Mouse (Mus musculus): ENCODE measurements around the gene Zdhhc18. TPM values are rescaled to one million over a fixed set of nuclear protein-coding genes. Genes with fewer than 3 reads are reported as not detected.

Gene Zdhhc18
- polyA plus RNA-seq, 1 experiment from 2014 or later, result 3.5 TPM

DNA sequence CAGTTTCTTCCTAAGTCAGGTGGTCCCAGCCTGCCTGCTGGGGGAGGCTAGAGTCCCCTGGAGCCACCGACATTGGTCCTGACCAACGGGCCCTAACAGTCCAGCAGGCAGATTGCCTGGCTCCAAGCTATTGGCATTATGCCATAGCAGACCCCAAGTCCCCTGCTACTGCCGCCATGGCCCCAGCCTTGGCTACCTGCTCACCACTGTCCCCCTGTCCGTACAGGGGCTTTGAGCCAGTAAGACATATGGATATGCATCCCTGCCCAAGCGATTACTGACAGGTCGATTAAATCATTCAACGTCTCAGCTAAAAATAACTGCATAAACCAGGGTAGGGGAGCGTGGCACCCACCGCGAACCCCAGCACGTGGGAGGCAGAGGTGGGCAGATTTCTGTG lies 32.0 kb downstream of the Zdhhc18 start:
- no peak overlapping the region for H3K4me3 ChIP-seq (ENCODE audit: low read depth, low read length)
- H3K4me2 ChIP-seq, result no peak overlapping the region
- WGBS, result 93% methylated on average over 11 of the region's 11 CpGs
- no peak overlapping the region for H3K27ac ChIP-seq (ENCODE audit: low read depth, low read length)
- H3K9me3 ChIP-seq (ENCODE audit: control insufficient read depth, low read length), result no peaks in the 10 kb centered on the region
- DNase-seq (ENCODE audit: low spot score, missing footprints) (peak; percentile 77), ATAC-seq (ENCODE audit: low FRiP score) (no peak)
- H3K27me3 ChIP-seq (ENCODE audit: control insufficient read depth, insufficient read depth, low read length), result no peaks in the 10 kb centered on the region
- H3K9ac ChIP-seq (ENCODE audit: low read length), result no peak overlapping the region
- H3K4me1 ChIP-seq (ENCODE audit: control insufficient read depth, insufficient read depth, low read length), result no peaks in the 10 kb centered on the region
- H3K36me3 ChIP-seq (ENCODE audit: control insufficient read depth, insufficient read depth, low read length), result 0 out of 2 replicates have a peak, but pooled peaks cover 2% of the 10 kb centered on the region

DNA sequence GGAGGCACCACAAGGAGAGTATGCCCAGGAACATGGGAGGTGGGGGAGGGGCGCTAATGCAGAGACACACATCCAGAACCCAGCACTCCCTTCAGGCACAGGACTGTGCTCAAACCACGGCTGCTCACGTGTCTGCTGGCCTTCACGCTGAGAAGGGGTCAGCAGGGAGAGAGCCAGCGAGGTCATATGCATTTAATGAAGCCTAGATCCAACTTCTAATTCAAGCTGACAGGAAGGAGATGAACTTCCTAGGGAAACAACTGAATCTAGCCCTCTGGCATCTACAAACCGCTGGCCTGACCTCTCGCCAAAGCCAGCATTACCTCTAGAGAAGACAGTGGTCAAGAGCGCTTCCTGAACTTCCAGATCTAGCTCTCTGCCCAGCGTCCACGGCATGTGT lies 34.5 kb downstream of the Zdhhc18 start:
- Histone ChIP-seq H3K36me3 (ENCODE audit: control insufficient read depth, insufficient read depth, low read length) (peaks cover 11% of the 10 kb centered on the region), H3K4me3 (ENCODE audit: low read depth, low read length) (no peak overlapping the region), H3K4me1 (ENCODE audit: control insufficient read depth, insufficient read depth, low read length) (no peaks in the 10 kb centered on the region), H3K27ac (ENCODE audit: low read depth, low read length) (no peak overlapping the region), H3K4me2 (no peak overlapping the region), H3K9me3 (ENCODE audit: control insufficient read depth, low read length) (no peaks in the 10 kb centered on the region; the same call in 1 of the 2 replicates), H3K27me3 (ENCODE audit: control insufficient read depth, insufficient read depth, low read length) (no peaks in the 10 kb centered on the region), H3K9ac (ENCODE audit: low read length) (no peak overlapping the region)
- ATAC-seq (ENCODE audit: low FRiP score) (no peak), DNase-seq (ENCODE audit: low spot score, missing footprints) (no peak)
- 81% methylated on average over 10 of the region's 10 CpGs for WGBS

DNA sequence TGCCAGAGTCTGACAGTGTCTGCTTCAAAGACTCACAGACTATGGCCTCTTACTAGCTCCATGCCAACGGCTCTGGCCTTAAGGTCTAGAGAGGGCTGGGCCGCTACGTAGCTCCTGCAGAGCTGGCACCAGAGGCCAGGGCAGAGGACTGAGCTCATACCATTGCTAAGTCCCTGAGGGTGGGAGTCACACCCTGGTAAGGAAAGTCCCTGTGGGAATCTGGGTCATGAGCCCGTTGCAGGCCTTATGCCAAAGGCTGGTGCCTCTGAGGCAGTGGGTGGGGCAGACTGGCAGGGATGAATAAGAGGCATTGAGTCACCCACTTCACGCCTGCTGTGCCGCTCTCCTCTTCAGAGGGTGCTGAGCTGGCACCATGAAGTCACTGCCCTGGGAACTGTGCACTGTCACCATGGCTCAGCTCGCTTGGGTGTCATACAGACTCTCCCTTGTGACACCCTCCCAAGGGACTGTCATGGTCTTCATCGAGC lies 35.6 kb downstream of the Zdhhc18 start:
- WGBS, result 89% methylated on average over 8 of the region's 8 CpGs
- H3K9me3 ChIP-seq (ENCODE audit: control insufficient read depth, low read length), result no peaks in the 10 kb centered on the region; the same call in 1 of the 2 replicates
- no peak overlapping the region for H3K9ac ChIP-seq (ENCODE audit: low read length)
- no peak overlapping the region for H3K4me3 ChIP-seq (ENCODE audit: low read depth, low read length)
- ATAC-seq (ENCODE audit: low FRiP score), result no peak
- H3K27ac ChIP-seq (ENCODE audit: low read depth, low read length), result no peak overlapping the region
- peaks cover 11% of the 10 kb centered on the region for H3K36me3 ChIP-seq (ENCODE audit: control insufficient read depth, insufficient read depth, low read length)
- no peaks in the 10 kb centered on the region for H3K27me3 ChIP-seq (ENCODE audit: control insufficient read depth, insufficient read depth, low read length)
- H3K4me1 ChIP-seq (ENCODE audit: control insufficient read depth, insufficient read depth, low read length), result no peaks in the 10 kb centered on the region
- H3K4me2 ChIP-seq, result no peak overlapping the region
- no peak for DNase-seq (ENCODE audit: low spot score, missing footprints)

DNA sequence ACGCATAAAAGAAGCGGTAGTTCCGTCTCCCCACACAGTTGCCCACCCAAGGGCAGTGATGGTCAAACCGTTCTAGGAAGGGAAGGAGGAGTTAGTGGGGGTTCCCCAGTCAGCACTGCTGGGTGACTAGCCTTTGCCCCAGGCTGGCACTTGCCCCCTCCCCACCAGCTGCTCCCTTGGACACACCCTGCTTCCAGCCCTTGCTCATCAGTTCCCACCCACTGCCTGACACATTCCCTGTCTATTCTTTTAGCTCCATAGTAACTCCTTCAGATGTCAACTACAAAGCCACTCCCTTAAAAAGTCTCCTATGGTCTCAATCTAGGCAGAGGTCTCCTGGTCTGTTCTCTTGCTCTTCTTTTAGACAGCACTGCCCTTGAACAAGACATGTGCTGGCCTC lies 36.1 kb downstream of the Zdhhc18 start:
- no peak for ATAC-seq (ENCODE audit: low FRiP score)
- 90% methylated on average over 4 of the region's 4 CpGs for WGBS
- Histone ChIP-seq H3K4me3 (ENCODE audit: low read depth, low read length) (no peak overlapping the region), H3K36me3 (ENCODE audit: control insufficient read depth, insufficient read depth, low read length) (peaks cover 11% of the 10 kb centered on the region), H3K9ac (ENCODE audit: low read length) (no peak overlapping the region), H3K27me3 (ENCODE audit: control insufficient read depth, insufficient read depth, low read length) (no peaks in the 10 kb centered on the region), H3K9me3 (ENCODE audit: control insufficient read depth, low read length) (no peaks in the 10 kb centered on the region; the same call in 1 of the 2 replicates), H3K4me1 (ENCODE audit: control insufficient read depth, insufficient read depth, low read length) (no peaks in the 10 kb centered on the region), H3K27ac (ENCODE audit: low read depth, low read length) (no peak overlapping the region), H3K4me2 (no peak overlapping the region)
- DNase-seq (ENCODE audit: low spot score, missing footprints), result no peak

DNA sequence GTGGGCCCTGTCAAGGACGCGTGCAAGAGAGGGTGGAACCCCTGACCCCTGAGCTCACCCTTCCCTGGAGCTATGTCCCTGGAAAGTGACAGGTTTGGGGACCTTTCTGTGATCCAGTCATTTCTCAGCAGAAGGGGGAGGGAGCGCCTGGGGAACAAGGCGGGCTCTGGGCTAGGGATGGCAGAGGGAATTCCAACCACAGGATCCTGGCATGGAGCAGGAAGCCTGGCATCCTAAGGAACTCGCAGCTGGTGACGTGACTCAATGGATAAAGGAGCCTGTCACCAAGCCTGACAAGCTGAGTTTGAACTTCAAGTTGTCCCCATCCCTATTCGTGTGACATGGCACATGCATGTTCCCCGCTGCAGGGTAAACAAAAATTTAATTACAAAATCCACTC lies 36.9 kb downstream of the Zdhhc18 start:
- ATAC-seq (ENCODE audit: low FRiP score) (no peak), DNase-seq (ENCODE audit: low spot score, missing footprints) (no peak)
- no peak overlapping the region for H3K27ac ChIP-seq (ENCODE audit: low read depth, low read length)
- H3K4me1 ChIP-seq (ENCODE audit: control insufficient read depth, insufficient read depth, low read length), result no peaks in the 10 kb centered on the region
- no peaks in the 10 kb centered on the region for H3K27me3 ChIP-seq (ENCODE audit: control insufficient read depth, insufficient read depth, low read length)
- 93% methylated on average over 8 of the region's 8 CpGs for WGBS
- no peak overlapping the region for H3K4me2 ChIP-seq
- no peak overlapping the region for H3K4me3 ChIP-seq (ENCODE audit: low read depth, low read length)
- peaks cover 11% of the 10 kb centered on the region for H3K36me3 ChIP-seq (ENCODE audit: control insufficient read depth, insufficient read depth, low read length)
- no peak overlapping the region for H3K9ac ChIP-seq (ENCODE audit: low read length)
- H3K9me3 ChIP-seq (ENCODE audit: control insufficient read depth, low read length), result no peaks in the 10 kb centered on the region; the same call in 1 of the 2 replicates

DNA sequence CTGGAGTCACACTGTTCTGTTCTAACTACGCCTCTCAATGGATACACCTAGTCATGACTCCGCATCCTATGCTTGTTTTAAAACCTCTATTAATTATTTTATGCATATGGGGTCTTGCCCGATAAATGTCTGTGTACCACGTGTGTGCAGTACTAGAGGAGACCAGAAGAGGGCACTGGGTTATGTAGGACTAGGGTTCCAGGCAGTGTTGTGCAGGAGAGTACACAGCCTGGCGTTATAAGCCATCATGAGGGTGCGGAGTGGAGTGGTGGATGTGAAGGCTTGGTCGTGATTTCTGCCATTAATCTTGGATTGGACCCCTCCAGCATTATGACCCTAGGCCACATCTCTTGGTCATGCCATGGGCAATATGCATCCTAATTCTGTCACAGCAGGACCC lies 37.5 kb downstream of the Zdhhc18 start:
- Histone ChIP-seq H3K27ac (ENCODE audit: low read depth, low read length) (no peak overlapping the region), H3K4me3 (ENCODE audit: low read depth, low read length) (no peak overlapping the region), H3K4me1 (ENCODE audit: control insufficient read depth, insufficient read depth, low read length) (no peaks in the 10 kb centered on the region), H3K27me3 (ENCODE audit: control insufficient read depth, insufficient read depth, low read length) (no peaks in the 10 kb centered on the region), H3K36me3 (ENCODE audit: control insufficient read depth, insufficient read depth, low read length) (peaks cover 11% of the 10 kb centered on the region), H3K4me2 (no peak overlapping the region), H3K9ac (ENCODE audit: low read length) (no peak overlapping the region), H3K9me3 (ENCODE audit: control insufficient read depth, low read length) (no peaks in the 10 kb centered on the region; the same call in 1 of the 2 replicates)
- WGBS, result 97% methylated on average over 7 of the region's 7 CpGs
- no peak for ATAC-seq (ENCODE audit: low FRiP score)
- DNase-seq (ENCODE audit: low spot score, missing footprints), result no peak

DNA sequence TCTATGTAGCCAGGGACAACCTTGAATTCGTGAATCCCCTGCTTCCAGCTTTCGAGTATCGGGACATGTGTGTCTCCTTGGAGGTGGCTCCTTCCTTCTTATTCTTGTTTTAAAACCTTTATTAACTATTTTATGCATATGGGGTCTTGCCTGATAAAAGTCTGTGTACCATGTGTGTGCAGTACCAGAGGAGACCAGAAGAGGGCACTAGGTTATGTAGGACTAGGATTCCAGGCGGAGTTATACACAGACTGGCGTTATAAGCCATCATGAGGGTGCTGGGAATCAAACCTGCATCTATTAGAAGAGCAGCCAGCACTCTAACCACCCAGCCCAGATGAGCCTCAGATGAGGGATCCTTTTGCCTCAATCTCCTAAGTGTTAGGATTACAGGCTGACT lies 38.1 kb downstream of the Zdhhc18 start:
- 95% methylated on average over 5 of the region's 5 CpGs for WGBS
- DNase-seq (ENCODE audit: low spot score, missing footprints), result no peak
- H3K4me3 ChIP-seq (ENCODE audit: low read depth, low read length), result no peak overlapping the region

DNA sequence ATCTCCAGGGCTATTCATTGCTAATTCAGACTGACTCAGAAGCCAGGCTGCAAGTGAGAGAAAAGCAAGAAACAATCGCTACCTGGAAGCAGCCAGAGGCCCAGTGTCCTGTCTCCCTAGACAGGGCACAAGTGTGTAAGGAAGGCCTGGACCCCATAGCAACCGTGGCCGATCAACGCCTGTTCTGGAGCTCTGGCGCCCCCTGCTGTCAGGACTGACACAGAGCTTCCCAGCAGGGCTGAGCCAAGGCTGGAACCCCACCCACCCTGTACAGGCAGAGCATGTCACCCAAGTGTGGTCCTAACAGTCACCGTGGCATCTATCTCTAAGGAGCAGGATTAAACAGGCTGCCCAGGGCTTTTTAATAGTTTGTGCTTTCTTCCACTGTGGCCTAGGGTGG lies 40.2 kb downstream of the Zdhhc18 start:
- no peaks in the 10 kb centered on the region; the same call in 1 of the 2 replicates for H3K9me3 ChIP-seq (ENCODE audit: control insufficient read depth, low read length)
- H3K36me3 ChIP-seq (ENCODE audit: control insufficient read depth, insufficient read depth, low read length), result peaks cover 11% of the 10 kb centered on the region
- no peaks in the 10 kb centered on the region for H3K4me1 ChIP-seq (ENCODE audit: control insufficient read depth, insufficient read depth, low read length)
- WGBS, result 24% methylated on average over 6 of the region's 6 CpGs
- H3K4me3 ChIP-seq (ENCODE audit: low read depth, low read length), result no peak overlapping the region
- H3K9ac ChIP-seq (ENCODE audit: low read length), result no peak overlapping the region
- H3K4me2 ChIP-seq, result no peak overlapping the region
- peak; percentile 95 for DNase-seq (ENCODE audit: low spot score, missing footprints)
- ATAC-seq (ENCODE audit: low FRiP score), result peak; percentile 58; the same call in 1 of the 2 replicates
- H3K27ac ChIP-seq (ENCODE audit: low read depth, low read length), result no peak overlapping the region
- no peaks in the 10 kb centered on the region for H3K27me3 ChIP-seq (ENCODE audit: control insufficient read depth, insufficient read depth, low read length)

More for the DNA sequence above, 38.1 kb downstream of the Zdhhc18 start:
- Histone ChIP-seq H3K36me3 (ENCODE audit: control insufficient read depth, insufficient read depth, low read length) (peaks cover 11% of the 10 kb centered on the region), H3K4me2 (no peak overlapping the region), H3K27me3 (ENCODE audit: control insufficient read depth, insufficient read depth, low read length) (no peaks in the 10 kb centered on the region), H3K9ac (ENCODE audit: low read length) (no peak overlapping the region), H3K27ac (ENCODE audit: low read depth, low read length) (no peak overlapping the region), H3K9me3 (ENCODE audit: control insufficient read depth, low read length) (no peaks in the 10 kb centered on the region; the same call in 1 of the 2 replicates), H3K4me1 (ENCODE audit: control insufficient read depth, insufficient read depth, low read length) (no peaks in the 10 kb centered on the region)
- no peak for ATAC-seq (ENCODE audit: low FRiP score)

DNA sequence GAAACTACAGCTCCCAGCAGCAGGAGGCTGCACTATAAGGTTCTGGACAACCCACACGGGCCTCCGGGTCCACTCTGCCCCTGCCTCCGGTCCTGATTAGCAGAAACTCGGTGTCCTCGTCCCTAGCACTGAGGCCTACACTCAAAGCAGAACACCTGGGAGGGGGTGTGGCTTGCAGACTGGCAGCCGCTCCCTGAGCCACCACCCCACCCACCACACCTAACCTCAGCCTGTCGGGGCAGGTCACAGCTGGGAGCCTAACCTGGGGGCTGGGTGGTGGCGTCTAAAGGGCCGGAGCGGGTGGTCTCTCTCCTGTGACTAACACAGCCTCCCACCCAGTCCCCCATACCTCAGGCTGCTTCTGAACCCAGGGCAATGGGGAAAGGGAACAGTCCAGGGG lies 42.7 kb downstream of the Zdhhc18 start:
- Histone ChIP-seq H3K4me2 (no peak overlapping the region), H3K36me3 (ENCODE audit: control insufficient read depth, insufficient read depth, low read length) (peaks cover 4% of the 10 kb centered on the region), H3K27ac (ENCODE audit: low read depth, low read length) (no peak overlapping the region), H3K27me3 (ENCODE audit: control insufficient read depth, insufficient read depth, low read length) (peaks cover 5% of the 10 kb centered on the region), H3K4me3 (ENCODE audit: low read depth, low read length) (no peak overlapping the region), H3K9me3 (ENCODE audit: control insufficient read depth, low read length) (no peaks in the 10 kb centered on the region; the same call in 1 of the 2 replicates), H3K9ac (ENCODE audit: low read length) (no peak overlapping the region), H3K4me1 (ENCODE audit: control insufficient read depth, insufficient read depth, low read length) (no peaks in the 10 kb centered on the region)
- no peak for ATAC-seq (ENCODE audit: low FRiP score)
- DNase-seq (ENCODE audit: low spot score, missing footprints), result no peak
- WGBS, result 83% methylated on average over 10 of the region's 10 CpGs
